Mouse (Mus musculus) cerebellum, adult 18-20 months (tissue): ENCODE measurements around the gene Uevld.
"Not testable (repeated sequence)": the region's sequence is repeated elsewhere in the genome, so short reads cannot be mapped to it uniquely, and the experiment has no call there.

Experiments used
- DNase-seq, 2 experiments: peaks; one replicate each; pipeline ENCODE4 v3.0.0; 2021

The Uevld gene

DNA sequence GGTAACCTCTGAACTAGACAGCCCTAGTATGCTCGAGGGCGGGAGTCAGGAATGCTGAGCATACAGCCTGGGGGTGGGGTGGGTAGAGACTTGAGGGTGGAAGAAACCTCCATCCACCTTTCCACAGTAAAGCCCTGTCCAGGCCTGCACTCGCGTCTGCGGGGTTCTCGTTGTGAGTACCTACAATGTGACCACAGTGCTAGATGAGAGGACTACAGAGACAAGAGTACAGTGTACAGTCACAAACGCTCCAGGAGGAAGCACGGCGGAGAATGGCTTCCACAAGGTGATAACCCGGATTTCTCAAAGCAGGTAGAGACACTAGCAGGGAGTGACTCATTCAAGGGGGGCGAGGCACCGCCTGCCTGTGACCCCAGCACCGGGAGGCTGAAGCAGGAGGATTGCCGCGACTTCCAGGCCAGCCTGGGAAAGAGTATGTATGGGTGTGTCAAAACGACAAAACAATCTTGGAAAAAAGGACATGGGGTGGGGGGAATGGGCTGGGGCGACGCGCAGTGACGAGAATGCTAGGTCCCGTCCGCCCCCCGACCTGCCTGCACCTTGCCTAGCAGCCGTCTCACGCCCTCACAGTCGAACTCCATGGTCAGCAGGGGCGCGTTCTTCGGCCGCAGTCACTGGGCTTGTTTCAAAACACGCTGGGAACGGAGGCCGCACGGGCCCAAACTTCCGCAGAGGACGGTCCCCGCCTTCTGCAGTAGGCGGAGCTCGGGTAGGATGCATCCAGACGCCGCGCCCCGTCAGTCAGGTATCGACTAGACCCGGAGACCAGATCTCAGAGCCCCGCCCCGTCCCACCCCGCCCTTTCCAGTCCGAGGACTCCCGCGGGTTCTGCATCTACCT lies at the start of gene Uevld:
Gene Uevld, minus strand, starts transcription at position 697 of the 861 bp plus-strand sequence.
- peak; percentile 96 to 97 for DNase-seq

DNA sequence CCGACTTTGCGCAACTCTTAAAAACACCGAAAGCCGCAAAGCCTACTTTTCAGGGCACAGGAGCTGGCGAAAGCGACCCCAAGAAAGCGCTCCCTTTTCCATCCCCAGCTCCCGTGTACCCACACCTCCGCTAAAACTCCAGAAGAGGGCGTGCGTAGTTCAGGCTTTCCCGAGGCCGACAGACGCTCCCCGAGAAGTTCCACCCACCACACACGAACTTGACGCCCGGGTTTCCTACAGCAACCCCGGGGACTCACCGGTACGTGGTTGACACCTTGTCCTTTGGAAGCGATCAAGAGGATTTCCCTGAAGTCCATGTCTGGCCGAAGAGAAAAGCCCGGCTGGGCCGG lies 49.5 kb upstream of the Uevld start:
- peak in 1 of 2 experiments; percentile 75 for DNase-seq

DNA sequence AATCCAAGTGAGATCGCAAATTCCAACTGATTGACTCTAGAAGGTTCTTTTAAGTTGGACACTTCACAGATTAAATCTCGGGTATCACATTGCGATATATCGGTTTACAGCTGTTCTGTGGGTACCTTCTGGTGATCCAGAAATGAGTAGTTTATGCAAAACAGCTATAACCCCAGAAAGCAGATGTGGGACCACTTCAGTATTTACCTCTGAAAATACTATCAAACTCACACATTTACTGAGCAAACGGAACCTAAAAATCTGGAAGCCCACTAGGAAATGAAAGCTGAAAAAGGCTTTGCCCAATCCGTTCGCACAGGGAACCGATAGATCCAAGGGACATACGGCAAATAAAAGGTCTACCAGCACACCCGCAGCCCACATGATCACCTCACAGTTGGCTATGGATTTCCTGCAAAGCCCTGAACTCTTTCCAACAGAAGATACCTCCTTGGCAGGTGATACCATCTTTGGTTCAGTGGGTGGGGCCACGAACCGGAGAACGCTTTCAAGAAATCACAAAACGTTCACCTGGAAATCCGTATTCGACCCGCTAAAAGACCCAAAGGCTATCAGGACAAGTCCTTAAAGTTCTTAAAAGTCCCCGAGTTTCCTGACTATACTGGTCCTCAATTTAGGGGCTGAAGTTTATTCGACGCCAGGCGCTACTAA lies 48.9 kb upstream of the Uevld start:
- peak; percentile 37 to 42 for DNase-seq

DNA sequence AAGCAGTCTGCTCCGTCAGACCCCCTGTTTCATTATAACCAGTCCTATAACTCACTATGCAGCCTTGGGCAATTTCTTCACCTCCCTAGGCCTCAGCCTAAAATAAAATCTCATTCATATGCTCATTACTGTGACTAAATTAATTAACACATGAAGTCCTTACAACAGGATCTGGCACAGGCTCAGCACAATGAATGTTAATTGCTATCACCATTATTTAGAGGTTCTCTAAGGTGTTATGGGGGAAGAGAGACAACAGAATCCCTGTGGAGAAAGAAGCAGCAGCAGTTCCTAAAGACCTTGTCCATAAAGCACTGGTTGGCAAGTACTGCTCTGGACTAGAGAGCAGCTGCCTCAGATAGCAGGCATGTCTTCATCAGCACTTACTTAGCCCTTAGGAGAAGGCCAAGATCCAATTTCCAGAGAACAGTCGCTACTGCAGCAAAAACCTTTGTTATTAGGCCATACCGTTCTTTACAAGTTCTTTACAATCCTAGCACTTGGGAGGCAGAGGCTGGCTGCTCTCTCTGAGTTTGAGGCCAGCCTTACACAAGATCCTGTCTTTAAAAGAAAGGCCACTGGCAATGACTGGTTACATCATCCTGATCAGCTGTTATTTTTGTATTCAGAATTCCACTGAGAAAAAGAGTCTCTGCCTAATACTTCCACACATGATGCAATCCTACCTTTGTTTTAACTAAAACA lies 45.2 kb upstream of the Uevld start:
- no peak for DNase-seq

DNA sequence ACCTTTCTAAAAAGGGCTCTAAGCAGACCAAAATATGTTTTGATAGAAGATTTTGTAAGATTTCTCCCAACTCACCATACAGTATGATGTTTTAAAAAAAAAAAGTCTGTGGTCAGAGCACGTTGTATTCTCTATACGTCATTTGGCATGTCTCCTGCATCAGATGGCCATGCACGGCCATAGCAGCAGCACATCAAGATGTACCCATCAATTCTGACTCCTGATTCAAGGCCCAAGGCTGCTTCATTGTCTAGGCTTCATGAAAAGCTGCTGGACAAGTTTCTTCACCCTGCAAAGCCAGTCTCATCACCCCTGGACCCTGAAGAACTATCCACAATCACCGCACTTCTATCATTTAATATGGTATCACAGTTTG lies 43.6 kb upstream of the Uevld start:
- DNase-seq: no peak

DNA sequence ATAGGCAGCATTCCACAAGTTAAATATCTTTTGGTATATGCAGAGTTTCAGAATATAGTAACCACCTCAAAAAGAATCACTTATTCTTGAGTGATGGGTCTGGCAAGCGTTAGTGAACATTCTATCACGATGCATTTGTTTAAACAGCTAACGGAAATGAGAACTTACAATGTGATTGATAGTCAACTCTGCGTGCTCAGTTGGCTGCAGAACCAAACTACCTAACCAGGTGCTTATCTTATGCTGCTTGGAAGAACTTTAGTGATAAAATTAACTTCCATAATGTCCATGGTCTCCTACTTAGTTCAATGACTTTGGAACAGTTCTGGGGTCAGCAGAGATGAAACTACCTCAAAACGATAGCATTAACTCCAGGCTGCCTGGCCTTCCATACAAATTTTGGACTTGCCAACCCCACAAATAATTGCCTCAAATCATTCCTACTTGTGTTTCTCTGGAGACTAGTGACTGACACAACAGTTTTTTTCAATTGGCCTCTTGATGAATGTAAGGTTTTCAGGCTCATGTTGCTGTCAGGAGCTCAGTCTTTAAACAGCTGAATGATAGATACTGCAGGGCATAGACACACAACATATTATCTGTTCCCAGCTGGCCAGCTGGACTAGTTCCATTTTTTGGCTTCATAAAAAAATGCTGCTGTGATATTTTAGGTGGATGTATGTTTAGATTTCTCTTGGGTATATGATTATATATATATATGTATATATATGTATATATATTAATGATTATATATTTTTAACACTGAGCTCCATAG lies 43.0 kb upstream of the Uevld start:
- no peak for DNase-seq

DNA sequence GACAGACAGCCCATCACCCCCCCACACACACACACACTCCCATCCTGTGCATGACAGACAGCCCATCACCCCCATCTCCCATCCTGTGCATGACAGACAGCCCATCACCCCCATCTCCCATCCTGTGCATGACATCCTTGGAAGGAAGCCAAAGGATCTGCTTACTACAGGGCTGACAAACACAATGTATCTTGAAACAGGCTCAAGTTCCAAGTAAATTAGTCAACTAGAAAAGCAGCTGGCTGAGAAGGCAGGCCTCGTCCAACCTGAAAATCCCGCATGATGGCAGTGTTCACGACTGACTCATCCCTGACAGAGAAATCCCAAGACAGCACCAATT lies 42.3 kb upstream of the Uevld start:
- no peak for DNase-seq

DNA sequence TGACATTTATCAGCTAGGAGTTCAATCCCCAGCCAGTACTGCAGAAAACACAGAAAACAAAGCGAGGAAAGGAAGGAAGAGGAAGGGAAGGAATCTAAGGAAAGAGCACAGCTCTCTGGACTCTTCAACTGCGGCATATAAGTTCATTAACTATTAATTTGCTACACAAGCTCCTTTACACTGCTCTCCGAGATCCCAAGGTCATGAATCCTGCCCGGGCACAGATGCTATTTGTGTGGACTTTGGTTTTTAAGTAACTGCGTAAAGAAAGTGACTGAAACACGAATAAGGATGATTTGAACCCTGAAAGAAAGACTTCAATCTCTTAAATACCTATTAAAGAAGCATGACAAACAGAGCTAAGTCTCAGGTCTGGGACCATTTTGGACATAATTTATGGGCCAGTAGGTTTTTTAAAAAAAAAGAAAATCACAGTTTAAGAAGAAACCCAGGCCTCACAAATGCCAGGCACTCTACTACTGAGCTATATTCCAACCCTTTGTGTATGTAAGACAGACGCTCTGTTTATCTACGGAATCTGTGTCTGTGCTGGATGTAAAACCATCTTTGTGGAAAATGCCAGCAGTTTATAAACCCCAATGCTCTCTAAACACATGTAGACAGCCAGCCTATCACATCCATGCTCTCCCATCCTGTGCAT lies 41.8 kb upstream of the Uevld start:
- DNase-seq: no peak

DNA sequence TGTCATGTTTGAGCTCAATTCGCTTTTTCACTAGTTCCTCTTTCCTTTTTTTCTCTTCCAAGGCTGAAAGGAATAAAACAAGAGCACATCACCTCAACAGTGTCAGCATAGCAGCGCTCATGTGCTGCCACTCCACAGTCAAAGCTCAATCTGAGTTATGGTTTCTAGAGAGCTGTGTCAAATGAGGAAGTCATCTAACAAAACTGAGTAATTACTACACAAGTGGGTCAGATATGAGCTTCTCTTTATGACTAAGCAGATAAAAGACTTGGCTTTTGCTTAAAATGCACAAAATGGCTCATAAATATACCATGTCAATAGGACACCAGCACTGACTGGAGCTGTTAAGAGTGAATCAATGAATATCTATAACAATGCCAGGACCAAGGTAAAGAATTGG lies 40.6 kb upstream of the Uevld start:
- DNase-seq: no peak

DNA sequence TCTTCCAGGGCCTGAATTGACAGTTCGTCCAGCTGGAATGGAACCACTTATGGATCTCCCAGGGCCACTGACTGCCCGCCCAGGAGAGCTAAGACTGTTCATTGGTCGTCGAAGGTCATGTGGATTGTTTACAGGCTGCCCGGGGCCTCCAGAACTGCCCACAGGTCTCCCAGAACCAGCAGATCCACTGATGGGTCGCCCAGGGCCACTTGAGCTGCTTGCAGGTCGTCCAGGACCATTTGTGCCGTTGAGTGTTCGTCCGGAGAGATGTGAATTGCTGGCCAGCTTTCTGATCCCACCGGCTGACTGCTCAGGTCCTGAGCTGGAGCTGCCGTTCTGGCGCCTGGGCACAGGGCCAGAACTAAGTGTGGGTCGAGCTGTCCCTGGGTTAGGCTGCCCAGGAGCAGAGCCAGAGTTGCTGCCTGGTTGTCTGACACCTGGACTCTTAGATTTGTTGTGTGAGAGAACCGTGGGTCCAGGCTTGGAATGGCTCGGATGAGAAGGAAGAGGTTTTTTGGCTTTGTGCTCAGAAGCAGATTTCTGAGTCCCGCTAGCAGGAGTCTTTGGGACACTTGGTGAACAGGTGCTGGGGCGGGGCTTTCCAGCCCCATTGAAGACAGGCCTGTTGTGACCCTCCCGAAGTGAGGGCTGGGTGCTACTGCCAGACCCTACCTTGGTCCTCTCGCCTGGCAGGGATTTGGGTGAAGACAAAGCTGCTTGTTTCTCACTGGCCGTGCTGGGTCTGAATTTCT lies 39.5 kb upstream of the Uevld start:
- peak; percentile 74 to 82 for DNase-seq

DNA sequence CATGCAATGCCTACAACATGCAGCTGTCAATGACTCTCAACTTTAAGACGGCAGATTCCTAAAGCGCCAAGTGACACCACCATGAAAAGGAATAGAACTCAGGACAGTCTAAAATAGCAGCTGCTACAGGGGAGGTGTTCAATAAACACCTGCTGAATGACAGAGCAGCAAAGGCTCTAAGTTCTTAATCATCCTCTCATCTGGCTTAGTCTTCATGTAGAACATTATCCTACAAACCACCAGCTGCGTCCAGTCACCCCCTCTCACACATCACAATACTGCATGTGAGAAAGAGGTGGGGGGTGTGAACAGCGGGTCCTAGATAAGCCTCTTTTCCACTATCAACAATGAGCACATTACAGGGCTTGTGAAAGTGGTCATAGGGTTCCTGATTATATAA lies 38.7 kb upstream of the Uevld start:
- DNase-seq: no peak

DNA sequence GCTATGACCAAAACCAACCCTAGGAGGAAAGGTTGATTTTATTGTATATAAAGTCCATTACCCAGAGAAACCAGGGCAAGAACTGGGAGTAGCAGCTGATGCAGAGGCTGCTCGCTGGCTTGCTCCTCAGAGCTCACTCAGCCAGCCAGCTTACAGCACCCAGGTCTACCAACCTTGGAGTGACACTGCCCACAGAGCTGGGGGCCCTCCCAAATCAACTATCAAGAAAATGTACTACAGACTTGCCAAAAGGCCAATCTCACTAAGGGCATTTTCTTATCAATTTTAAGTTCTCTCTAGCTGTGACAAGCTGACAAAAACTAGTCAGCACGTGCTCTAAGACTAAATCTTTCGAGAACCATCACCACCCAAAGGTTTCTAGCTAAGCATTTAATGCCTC lies 37.2 kb upstream of the Uevld start:
- no peak for DNase-seq

DNA sequence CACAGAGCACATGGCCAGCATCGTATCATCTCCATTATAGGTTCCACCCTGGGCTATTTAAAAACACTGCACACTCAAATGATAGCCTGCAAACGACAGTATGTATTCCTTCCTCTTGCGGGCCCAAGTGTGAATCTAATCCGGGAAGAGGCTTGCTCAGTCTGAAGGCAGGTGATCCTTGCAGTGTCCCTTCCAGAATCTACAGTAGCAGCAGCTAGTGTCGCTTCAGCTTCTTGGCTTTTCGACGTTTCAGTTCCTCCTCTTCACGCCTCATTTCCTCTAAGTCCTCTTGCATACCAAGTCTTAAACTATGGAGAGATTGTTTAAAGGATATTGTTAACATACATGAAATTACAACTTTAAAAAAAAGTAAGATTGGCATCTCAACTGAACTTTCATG lies 34.8 kb upstream of the Uevld start:
- no peak for DNase-seq

DNA sequence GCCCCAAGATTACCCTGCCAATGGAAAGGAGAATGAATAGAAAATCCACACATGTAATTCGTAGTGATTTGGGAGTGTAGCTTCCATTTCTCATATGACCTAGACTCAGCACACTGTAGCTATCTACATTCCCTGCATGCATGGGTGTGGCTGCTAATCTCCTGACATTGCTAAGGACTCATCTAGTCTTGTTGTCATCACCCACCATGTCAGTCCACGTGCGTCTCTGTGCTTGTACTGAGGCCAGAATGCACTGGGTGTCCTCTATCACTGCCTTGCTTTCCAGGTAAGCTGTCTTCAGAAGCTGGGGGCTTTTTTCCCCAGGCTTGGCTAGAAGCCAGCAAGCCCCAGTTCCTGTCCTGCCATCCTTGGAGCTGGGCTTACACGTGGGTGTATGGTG lies 31.1 kb upstream of the Uevld start:
- DNase-seq: not testable (repeated sequence)

DNA sequence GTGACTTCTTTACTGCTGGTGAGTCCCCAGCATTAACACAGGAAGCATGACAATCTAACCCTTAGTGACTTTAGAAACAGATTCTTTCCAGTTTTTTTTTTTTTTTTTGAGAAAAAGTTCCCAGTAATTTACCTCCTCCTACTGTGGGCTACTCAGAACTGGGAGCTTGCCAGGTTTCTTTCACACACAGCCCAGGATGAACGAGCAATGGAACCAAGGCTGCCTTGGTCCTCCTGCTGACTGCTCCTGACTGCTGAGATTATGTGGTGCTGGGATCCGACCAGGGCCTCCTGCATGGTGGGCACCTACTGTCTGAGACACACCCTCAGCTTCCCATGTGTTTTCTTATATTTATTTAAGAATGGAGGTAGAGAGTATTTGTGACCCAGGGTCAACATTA lies 28.7 kb upstream of the Uevld start:
- DNase-seq: no peak

DNA sequence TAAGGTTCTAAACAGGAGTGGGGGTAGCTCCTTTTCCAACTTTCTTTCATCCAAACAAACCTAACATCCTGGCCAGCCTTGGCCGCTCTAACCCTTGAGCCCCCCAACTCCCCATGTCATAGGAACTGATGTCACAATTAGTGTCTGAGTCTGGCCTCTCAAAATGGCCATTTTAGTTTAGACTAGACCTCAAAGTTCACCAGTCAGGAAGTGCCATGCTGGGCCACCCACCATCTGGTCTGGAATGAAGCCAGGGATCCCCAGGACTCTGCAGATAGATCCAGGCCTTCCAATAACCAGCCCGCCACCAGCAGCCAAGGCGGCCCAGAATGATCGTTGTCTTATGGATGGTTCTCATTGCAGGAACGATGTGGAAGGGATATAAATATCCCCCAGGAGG lies 28.3 kb upstream of the Uevld start:
- peak; percentile 44 to 50 for DNase-seq

DNA sequence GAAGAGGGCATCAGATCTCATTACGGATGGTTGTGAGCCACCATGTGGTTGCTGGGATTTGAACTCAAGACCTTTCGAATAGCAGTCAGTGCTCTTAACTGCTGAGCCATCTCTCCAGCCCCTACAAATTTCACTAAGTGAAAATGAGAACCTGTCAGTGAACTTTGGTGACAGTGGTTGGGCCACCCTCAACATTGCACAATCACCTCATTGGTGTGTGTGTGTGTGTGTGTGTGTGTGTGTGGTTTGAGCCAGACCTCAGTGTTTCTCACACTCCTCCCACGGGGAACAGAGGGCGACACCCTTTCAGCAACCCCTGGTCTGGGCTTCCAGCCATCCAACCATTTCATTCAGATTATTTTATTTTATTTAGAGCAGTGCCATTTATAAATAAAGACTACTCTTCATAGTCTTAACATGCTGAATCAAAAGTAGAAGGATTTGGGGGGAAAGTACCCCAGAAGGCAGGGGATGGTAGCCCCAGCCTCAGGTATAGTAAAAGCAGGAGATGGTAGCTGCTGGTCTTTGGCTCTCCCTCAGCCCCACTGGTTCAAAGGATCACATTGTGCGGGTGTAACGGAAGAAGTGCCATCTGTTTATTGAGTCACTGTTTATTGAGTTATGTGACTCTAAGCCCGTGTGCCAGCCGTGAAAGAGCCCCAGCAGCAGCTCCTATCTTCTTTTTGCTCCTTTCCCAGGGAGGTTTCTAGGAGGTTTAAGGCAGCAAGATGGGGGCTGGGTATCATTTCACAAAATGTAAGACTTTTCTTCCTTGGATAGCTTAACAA lies 27.6 kb upstream of the Uevld start:
- DNase-seq: peak; percentile 51 to 65

DNA sequence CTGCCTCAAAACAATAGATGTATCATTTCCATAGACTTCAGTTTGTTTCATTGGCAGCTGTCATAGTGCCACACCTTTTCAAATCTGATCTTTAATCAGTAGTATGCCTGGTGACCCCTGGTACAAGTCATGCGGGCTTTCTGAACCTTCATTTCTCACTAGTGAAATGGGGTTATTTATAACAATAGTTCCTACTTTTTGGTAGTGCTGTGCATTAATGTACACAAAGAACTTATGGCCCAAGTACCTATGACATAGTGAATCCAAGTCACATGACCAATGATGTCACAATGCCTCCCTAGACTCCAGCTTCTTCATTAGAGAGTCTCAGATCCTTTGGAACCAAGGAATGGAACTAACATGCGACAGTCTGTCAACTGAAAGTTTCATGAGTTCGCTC lies 25.0 kb upstream of the Uevld start, which contains the start of gene Gm9999:
Gene Gm9999, plus strand, starts transcription at position 301 of the 400 bp plus-strand sequence.
- DNase-seq: no peak

DNA sequence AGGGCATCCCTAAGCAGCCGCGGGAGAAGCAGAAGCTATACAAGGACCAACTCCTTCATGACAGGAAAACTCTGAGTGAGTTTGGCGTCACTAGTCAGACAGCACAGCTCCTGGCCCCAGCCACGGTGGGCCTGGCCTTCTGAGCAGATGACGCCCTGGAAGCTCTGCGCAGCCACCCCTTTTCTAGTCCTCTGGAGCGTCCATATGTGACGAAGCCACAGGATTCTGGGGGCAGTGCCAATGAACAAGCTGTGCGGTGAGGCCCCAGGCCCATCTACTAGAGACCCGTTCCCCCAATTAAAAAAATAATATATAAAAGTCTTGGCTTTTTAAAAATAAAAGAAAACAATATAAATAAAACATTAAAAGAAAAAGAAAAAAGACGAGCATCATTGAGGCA lies 17.1 kb upstream of the Uevld start:
- DNase-seq: no peak

DNA sequence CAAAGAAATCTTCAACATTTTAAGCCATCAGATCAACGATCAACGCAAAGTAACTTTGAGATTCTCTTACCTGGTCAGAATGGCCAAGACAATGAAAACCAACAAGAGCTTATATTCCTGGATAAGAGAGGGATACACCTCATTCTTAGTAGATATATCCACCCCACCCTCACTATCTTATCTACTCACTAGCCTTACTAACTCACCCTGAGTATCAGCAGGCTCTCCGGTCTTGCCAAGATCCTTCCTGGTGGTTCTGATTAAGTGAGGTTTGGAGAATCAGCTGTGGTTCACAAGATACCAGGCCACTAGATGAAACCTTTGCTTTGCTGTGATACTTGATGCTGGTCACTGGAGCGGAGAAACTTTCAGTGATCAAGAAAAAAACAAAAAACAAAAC lies 16.3 kb upstream of the Uevld start:
- DNase-seq: no peak

DNA sequence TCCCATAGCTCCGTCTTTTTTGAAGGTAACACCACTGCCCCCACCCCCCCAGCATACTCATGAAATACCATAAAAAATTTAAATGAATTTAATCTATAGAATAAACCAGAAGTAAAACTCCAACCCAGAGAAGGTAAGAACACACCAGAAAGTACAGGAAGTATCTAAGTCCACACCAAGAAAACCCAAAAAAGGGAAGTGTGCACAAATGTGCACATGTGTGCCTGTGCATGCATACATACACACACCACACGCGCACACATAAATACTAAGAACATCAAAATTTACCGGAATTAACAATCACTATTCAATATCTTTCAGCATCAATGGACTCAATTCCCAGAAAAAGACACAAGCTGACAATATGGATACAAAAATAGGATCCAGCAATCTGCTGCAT lies 11.6 kb upstream of the Uevld start:
- DNase-seq: no peak
